Mouse (Mus musculus): ENCODE measurements around the gene Acads. TPM values are rescaled to one million over a fixed set of nuclear protein-coding genes. Genes with fewer than 3 reads are reported as not detected.
"Not testable (repeated sequence)": the region's sequence is repeated elsewhere in the genome, so short reads cannot be mapped to it uniquely, and the experiment has no call there.

Gene Acads
- polyA plus RNA-seq, 2 experiments, result 27.6 to 50.5 TPM

DNA sequence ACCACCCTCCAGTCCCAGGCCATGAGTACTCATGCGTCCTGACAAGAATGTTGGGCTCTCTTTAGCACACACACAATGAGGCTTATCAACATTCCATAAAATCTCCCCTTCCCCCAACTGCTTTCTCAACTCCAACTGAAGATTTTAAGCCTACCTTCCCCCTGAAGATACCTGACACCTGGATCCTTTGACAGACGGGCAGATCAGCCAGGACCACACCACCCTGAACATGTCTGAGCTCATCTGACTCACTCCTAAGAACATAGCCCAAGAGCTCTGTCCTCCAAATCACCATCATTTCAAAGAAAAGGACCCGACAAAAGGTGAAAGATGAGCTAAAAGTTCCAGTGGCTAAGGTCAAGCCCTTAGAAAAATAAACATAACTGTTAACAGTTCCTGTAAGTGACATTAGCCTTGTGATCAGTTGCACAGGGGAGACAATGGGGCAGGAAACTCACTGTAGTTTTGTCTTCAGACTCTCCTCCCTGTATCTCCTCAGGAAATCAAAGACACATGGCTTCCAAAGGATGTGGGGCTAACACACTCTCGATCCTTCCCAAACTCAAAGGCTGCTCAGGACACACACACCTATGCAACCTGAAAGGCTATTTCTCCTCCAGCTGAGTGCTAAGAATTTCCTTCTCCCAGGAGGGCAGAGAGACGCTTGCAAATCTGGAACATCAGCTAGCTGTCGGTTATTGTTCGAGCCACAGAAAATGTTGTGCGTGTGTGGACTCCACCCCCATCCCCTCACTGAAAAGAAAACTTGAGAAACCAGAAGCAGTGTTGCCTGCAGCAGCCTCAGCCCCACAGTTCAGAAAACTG is 33.2 kb upstream of the Acads start:
- Histone ChIP-seq H3K4me3 (replicated peaks; ENCODE audit: low read length) (no peak overlapping the region), H3K9me3 (ENCODE audit: control insufficient read depth, low read length) (no peaks in the 10 kb centered on the region), H3K9ac (ENCODE audit: low read depth, low read length, severe bottlenecking) (no peak overlapping the region), H3K36me3 (ENCODE audit: control insufficient read depth, insufficient read depth, low read length) (peaks cover 64% of the 10 kb centered on the region), H3K27me3 (ENCODE audit: control insufficient read depth, insufficient read depth, low read length) (no peaks in the 10 kb centered on the region), H3K4me1 (ENCODE audit: control insufficient read depth, insufficient read depth, low read length) (peaks cover 38% of the 10 kb centered on the region), H3K27ac (replicated peaks; ENCODE audit: low read depth, low read length) (peak overlapping the region; percentile 33; the same call in 1 of the 2 replicates), H3K4me2 (replicated peaks; ENCODE audit: low read depth, low read length, severe bottlenecking) (no peak overlapping the region; the same call in 1 of the 2 replicates)
- DNase-seq (ENCODE audit: low spot score) (no peak), ATAC-seq (ENCODE audit: low FRiP score, low read depth) (no peak)
- no peak for TF ChIP-seq POLR2A (IDR thresholded peaks at IDR 0.05; ENCODE audit: borderline replicate concordance, extremely low read depth, insufficient read depth, insufficient read length)
- 41% methylated on average over 8 of the region's 8 CpGs for WGBS

DNA sequence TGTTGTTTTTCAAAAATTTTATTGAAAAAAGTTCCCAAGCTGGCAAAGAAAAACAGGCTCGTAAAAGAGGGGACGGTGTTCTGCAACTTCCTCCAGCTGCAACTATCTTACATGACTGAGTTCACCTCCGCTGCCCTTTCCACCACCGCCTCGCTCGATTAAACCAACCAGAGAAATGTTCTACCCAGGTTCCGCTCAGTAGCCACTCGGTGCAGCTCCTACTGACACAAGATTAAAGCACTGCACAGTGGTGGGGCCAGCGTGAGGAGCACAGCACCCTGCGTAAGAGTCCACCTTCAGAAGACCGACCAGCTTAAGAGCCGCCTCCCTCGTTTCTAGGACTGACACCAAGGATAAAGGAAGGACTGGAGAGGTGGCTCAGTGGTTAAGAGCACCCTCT is 32.3 kb upstream of the Acads start:
- no peak overlapping the region for H3K9ac ChIP-seq (ENCODE audit: low read depth, low read length, severe bottlenecking)
- H3K36me3 ChIP-seq (ENCODE audit: control insufficient read depth, insufficient read depth, low read length), result peaks cover 73% of the 10 kb centered on the region
- H3K27ac ChIP-seq (replicated peaks; ENCODE audit: low read depth, low read length), result no peak overlapping the region
- no peak overlapping the region for H3K4me2 ChIP-seq (replicated peaks; ENCODE audit: low read depth, low read length, severe bottlenecking)
- 71% methylated on average over 13 of the region's 13 CpGs for WGBS
- ATAC-seq (ENCODE audit: low FRiP score, low read depth) (no peak), DNase-seq (ENCODE audit: low spot score) (no peak)
- H3K4me1 ChIP-seq (ENCODE audit: control insufficient read depth, insufficient read depth, low read length), result peaks cover 37% of the 10 kb centered on the region
- TF ChIP-seq POLR2A (IDR thresholded peaks at IDR 0.05; ENCODE audit: borderline replicate concordance, extremely low read depth, insufficient read depth, insufficient read length), result no peak
- H3K27me3 ChIP-seq (ENCODE audit: control insufficient read depth, insufficient read depth, low read length), result no peaks in the 10 kb centered on the region
- H3K4me3 ChIP-seq (replicated peaks; ENCODE audit: low read length), result no peak overlapping the region
- H3K9me3 ChIP-seq (ENCODE audit: control insufficient read depth, low read length), result no peaks in the 10 kb centered on the region

DNA sequence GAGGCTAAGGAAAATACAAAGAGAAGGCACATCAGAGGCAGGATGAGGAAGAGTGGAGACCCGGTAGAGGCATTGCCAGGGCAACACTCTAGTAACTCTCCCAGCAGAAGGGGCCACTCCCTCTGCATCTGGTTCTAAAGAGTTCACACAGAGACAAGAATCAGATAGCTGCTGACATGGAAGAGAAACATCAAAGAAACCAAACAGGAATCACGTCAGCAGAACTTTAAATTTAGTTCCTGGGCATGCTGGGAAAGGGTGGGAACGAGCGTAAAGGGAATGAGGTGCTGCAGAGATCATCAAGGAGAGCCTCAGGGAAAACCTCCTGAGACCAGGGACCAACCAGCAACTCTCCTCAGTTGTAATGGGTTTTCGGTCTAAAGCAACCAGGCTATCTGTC is 31.8 kb upstream of the Acads start:
- H3K4me1 ChIP-seq (ENCODE audit: control insufficient read depth, insufficient read depth, low read length), result peaks cover 32% of the 10 kb centered on the region
- H3K27ac ChIP-seq (replicated peaks; ENCODE audit: low read depth, low read length), result no peak overlapping the region
- peaks cover 77% of the 10 kb centered on the region for H3K36me3 ChIP-seq (ENCODE audit: control insufficient read depth, insufficient read depth, low read length)
- H3K4me2 ChIP-seq (replicated peaks; ENCODE audit: low read depth, low read length, severe bottlenecking), result no peak overlapping the region
- H3K27me3 ChIP-seq (ENCODE audit: control insufficient read depth, insufficient read depth, low read length), result no peaks in the 10 kb centered on the region
- no peak for TF ChIP-seq POLR2A (IDR thresholded peaks at IDR 0.05; ENCODE audit: borderline replicate concordance, extremely low read depth, insufficient read depth, insufficient read length)
- ATAC-seq (ENCODE audit: low FRiP score, low read depth), result no peak
- 67% methylated on average over 5 of the region's 5 CpGs for WGBS
- H3K4me3 ChIP-seq (replicated peaks; ENCODE audit: low read length), result no peak overlapping the region
- H3K9me3 ChIP-seq (ENCODE audit: control insufficient read depth, low read length), result no peaks in the 10 kb centered on the region
- no peak overlapping the region for H3K9ac ChIP-seq (ENCODE audit: low read depth, low read length, severe bottlenecking)
- DNase-seq (ENCODE audit: low spot score), result no peak

DNA sequence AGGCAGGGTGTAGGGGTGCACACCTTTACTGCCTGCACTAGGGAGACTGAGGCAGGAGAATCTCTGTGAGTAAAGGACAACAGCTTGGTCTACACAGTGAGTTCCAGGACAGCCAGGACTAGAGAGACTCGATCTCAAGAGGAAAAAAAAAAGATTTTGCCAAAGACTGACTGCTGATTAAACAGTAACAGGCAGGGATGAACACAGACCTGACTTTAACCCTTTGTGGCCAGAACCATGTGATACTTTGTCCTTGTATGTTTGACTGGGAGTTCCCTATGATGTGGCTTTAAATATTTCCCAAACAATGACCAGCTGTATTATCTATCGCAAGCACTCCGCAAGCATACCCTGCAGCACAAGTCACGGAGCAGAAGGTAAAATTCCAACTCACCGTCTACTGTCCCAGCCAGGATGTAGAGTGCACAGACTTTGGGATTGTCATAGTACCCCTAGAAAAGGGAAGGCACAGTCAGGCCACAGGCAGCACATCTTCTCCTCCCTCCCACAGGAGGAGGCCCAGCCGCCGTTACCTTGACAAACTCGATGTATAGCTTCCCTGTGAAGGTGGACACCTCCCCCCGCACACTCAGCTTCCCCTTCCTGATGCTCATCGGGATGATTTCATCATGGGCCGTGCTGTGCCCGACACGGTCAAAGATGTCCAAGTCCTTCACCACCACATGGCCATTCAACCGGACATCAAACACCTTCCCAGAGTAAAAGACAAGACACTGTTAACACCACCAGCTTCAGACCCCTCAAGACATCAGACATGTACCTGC is 30.7 kb upstream of the Acads start:
- Histone ChIP-seq H3K9me3 (ENCODE audit: control insufficient read depth, low read length) (no peaks in the 10 kb centered on the region), H3K27ac (replicated peaks; ENCODE audit: low read depth, low read length) (no peak overlapping the region), H3K9ac (ENCODE audit: low read depth, low read length, severe bottlenecking) (no peak overlapping the region), H3K36me3 (ENCODE audit: control insufficient read depth, insufficient read depth, low read length) (peaks cover 84% of the 10 kb centered on the region), H3K4me3 (replicated peaks; ENCODE audit: low read length) (no peak overlapping the region), H3K4me1 (ENCODE audit: control insufficient read depth, insufficient read depth, low read length) (peaks cover 21% of the 10 kb centered on the region), H3K4me2 (replicated peaks; ENCODE audit: low read depth, low read length, severe bottlenecking) (no peak overlapping the region), H3K27me3 (ENCODE audit: control insufficient read depth, insufficient read depth, low read length) (no peaks in the 10 kb centered on the region)
- DNase-seq (ENCODE audit: low spot score) (no peak), ATAC-seq (ENCODE audit: low FRiP score, low read depth) (no peak)
- 96% methylated on average over 14 of the region's 14 CpGs for WGBS
- TF ChIP-seq POLR2A (IDR thresholded peaks at IDR 0.05; ENCODE audit: borderline replicate concordance, extremely low read depth, insufficient read depth, insufficient read length), result no peak

DNA sequence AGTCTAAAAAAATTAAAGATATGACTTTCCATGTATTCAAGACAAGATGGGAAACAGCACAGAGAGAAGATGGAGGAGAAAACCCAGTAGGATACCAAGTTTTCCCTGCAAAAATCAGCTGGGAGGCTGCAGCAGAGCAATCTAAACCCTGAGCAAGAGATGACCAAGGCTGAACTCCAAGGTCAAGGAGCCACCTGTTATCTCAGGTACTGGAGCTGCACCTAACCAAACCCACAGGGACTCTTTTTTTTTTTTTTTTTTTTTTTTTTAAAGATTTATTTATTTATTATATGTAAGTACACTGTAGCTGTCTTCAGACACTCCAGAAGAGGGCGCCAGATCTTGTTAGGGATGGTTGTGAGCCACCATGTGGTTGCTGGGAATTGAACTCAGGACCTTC is 29.7 kb upstream of the Acads start:
- not testable (repeated sequence) for H3K4me2 ChIP-seq (replicated peaks; ENCODE audit: low read depth, low read length, severe bottlenecking); H3K9me3 ChIP-seq (ENCODE audit: control insufficient read depth, low read length); ATAC-seq (ENCODE audit: low FRiP score, low read depth); H3K27ac ChIP-seq (replicated peaks; ENCODE audit: low read depth, low read length); H3K9ac ChIP-seq (ENCODE audit: low read depth, low read length, severe bottlenecking); DNase-seq (ENCODE audit: low spot score); H3K4me3 ChIP-seq (replicated peaks; ENCODE audit: low read length); H3K27me3 ChIP-seq (ENCODE audit: control insufficient read depth, insufficient read depth, low read length)
- no CpG with 5 or more reads among the region's 1 CpGs for WGBS
- Histone ChIP-seq H3K4me1 (ENCODE audit: control insufficient read depth, insufficient read depth, low read length) (peaks cover 11% of the 10 kb centered on the region), H3K36me3 (ENCODE audit: control insufficient read depth, insufficient read depth, low read length) (peaks cover 87% of the 10 kb centered on the region)
